Mouse (Mus musculus) midbrain, embryonic 12.5 days (tissue): ENCODE results near the gene S100a11. TPM values are rescaled to one million over a fixed set of nuclear protein-coding genes. Genes with fewer than 3 reads are reported as not detected.
A peak's percentile ranks its signal among the peaks of the same experiment; 100 is the strongest.

Source experiments
- ATAC-seq: fragments of 200-750 bp; cut with Nextera tagmentation; 2 replicates; pipeline ENCODE4 v1.8.0; 2017; ENCODE audit warnings: low read depth, moderate TSS enrichment, moderate library complexity; ENCODE audit not compliant: low FRiP score
- H3K27ac ChIP-seq: fragments of 300-500 bp; sonication (generic); replicated peaks from 2 replicates; pipeline ENCODE4 v1.5.1; 2016; ENCODE audit warnings: mild to moderate bottlenecking
- H3K27me3 ChIP-seq: fragments of 300-500 bp; sonication (generic); 2 replicates; pipeline ENCODE4 v1.6.1; 2016; ENCODE audit warnings: mild to moderate bottlenecking
- H3K36me3 ChIP-seq: fragments of 300-500 bp; sonication (generic); 2 replicates; pipeline ENCODE4 v1.6.1; 2016
- H3K4me1 ChIP-seq: fragments of 300-500 bp; sonication (generic); 2 replicates; pipeline ENCODE4 v1.6.1; 2016
- H3K4me2 ChIP-seq: fragments of 300-500 bp; sonication (generic); replicated peaks from 2 replicates; pipeline ENCODE4 v1.6.1; 2016; ENCODE audit warnings: mild to moderate bottlenecking, moderate library complexity
- H3K4me3 ChIP-seq: fragments of 300-500 bp; sonication (generic); 2 replicates; pipeline ENCODE4 v1.5.1; 2016; ENCODE audit warnings: mild to moderate bottlenecking
- H3K9ac ChIP-seq: fragments of 300-500 bp; sonication (generic); replicated peaks from 2 replicates; pipeline ENCODE4 v1.6.1; 2016; ENCODE audit warnings: mild to moderate bottlenecking, moderate library complexity
- H3K9me3 ChIP-seq: fragments of 300-500 bp; sonication (generic); 2 replicates; pipeline ENCODE4 v1.6.1; 2016; ENCODE audit warnings: mild to moderate bottlenecking
- WGBS: fragments of 180-500 bp; shearing (Covaris S2); methylation state at CpG from one replicate; pipeline ENCODE4 v1.1.7; 2016; 5-methylcytosine and 5-hydroxymethylcytosine counted together
- polyA plus RNA-seq: library from polyadenylated mRNA; unstranded; fragments of >200 nt; fragmentation: Nextera tagmentation; extraction: Ambion mirVana; gene quantifications from 2 replicates; pipeline ENCODE4 v1.2.1, GENCODE M21; 2016

The S100a11 gene
- polyA plus RNA-seq, 1 experiment from 2014 or later = 424 TPM

GRCm38 (mm10) chr3:93553311-93553710, 33.0 kb downstream of the S100a11 start:
- Histone ChIP-seq H3K27ac (no peak overlapping the region), H3K4me2 (no peak overlapping the region), H3K9ac (no peak overlapping the region), H3K27me3 (peaks cover 8% of the 10 kb centered on the region; the same call in 1 of the 2 replicates), H3K4me1 (no peaks in the 10 kb centered on the region), H3K36me3 (no peaks in the 10 kb centered on the region), H3K4me3 (no peak overlapping the region), H3K9me3 (no peaks in the 10 kb centered on the region)
- no peak for ATAC-seq
- 91% methylated on average over 2 of the region's 2 CpGs for WGBS

DNA sequence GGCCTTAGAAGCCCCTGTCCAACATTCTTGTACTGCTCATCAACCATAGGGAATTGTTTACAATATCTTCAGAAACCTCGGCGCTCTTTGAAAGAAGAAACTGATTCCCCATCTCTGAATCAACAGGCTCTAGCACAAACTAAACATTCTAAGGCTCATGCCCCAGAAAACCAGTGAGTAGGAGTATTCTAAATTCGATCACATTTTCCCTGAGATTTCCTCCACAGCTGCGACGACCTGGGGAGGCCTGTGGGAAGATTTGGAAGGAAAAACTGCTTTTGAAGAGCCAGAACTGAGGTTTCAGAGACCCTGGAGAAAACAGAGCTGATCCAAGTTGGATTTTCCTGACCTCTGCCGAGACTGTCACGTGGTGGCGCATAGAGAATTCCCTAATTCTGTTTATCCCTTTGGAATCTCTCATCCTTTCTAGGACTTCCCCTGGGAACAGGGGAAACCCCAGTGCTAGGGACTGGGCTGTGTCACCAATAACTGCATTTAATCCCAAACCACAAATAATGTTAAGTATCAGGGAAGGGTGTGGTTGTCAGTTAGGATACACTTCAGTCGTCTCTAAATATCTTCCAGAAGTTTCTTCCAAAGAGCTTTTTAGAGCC, 33.6 kb downstream of the S100a11 start:
- Histone ChIP-seq H3K4me1 (no peaks in the 10 kb centered on the region), H3K27ac (no peak overlapping the region), H3K4me3 (no peak overlapping the region), H3K9ac (no peak overlapping the region), H3K27me3 (peaks cover 8% of the 10 kb centered on the region; the same call in 1 of the 2 replicates), H3K4me2 (peak overlapping the region; percentile 93; the same call in 1 of the 2 replicates), H3K36me3 (no peaks in the 10 kb centered on the region), H3K9me3 (no peaks in the 10 kb centered on the region)
- WGBS = 56% methylated on average over 9 of the region's 9 CpGs
- no peak for ATAC-seq

- 27% methylated on average over 13 of the region's 13 CpGs for WGBS
- peak overlapping the region; percentile 93 for H3K4me2 ChIP-seq
- H3K27ac ChIP-seq = no peak overlapping the region
- ATAC-seq = peak; percentile 25
- no peaks in the 10 kb centered on the region for H3K36me3 ChIP-seq
- no peaks in the 10 kb centered on the region for H3K4me1 ChIP-seq
- H3K4me3 ChIP-seq = peak overlapping the region; percentile 56
- H3K9ac ChIP-seq = peak overlapping the region; percentile 69
- H3K27me3 ChIP-seq = peaks cover 8% of the 10 kb centered on the region; the same call in 1 of the 2 replicates
- H3K9me3 ChIP-seq = no peaks in the 10 kb centered on the region
Observed at GRCm38 (mm10) chr3:93554379-93554980, 34.2 kb downstream of the S100a11 start.

DNA sequence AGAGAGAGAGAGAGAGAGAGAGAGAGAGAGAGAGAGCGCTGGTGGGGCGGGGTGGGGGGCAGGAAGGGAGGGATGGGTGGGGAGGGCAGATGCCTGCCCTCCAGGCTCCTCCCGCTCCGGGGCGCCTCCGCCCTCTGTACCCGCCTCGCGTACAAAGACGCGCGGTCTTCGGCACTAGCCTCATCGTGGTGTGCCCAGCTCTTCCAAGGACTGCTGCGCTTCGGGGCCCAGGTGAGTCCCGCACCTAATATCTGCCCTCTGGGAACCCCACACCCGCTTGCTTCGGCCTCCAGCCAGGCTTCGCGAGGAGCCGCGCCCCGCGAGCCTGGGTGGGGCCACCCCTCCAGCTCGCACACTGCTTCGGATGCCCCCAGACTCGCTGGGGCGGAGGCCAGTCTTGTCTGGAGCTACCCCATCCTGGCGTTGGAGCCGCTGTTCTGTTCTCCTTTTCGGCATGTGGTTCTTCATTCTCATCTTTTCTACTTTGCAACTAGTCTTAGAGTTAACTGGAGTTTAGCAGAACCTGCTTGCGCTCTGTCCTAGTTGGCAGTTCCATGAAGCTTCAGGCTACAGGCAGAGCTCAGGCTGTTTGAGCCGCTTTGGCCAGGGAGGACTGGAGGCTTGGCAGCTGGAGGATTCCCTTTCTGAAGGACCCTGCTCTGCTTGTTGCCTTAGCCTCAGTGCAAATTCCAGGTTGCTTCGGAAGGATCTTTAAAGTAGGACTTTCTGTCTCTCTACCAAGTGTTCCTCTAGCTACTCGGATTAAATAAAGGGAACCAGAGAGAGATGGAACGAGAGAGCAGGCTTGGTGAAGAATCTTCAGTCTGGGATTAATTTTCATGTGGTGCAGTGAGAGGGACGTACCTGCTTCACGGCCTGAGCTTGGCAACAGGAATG, 34.9 kb downstream of the S100a11 start, which contains the start of gene S100a10:
Gene S100a10 (plus strand): TSS at position 100 of the 897 bp plus-strand sequence.
- 3% methylated on average over 34 of the region's 39 CpGs for WGBS
- ATAC-seq = peak; percentile 82
- Histone ChIP-seq H3K4me3 (peak within 1 kb of the TSS; percentile 56), H3K27ac (no peak within 1 kb of the TSS), H3K4me1 (no peaks in the 10 kb centered on the region), H3K27me3 (peaks cover 8% of the 10 kb centered on the region; the same call in 1 of the 2 replicates), H3K36me3 (no peaks in the 10 kb centered on the region), H3K4me2 (peak within 1 kb of the TSS; percentile 93), H3K9ac (peak within 1 kb of the TSS; percentile 69), H3K9me3 (no peaks in the 10 kb centered on the region)

DNA sequence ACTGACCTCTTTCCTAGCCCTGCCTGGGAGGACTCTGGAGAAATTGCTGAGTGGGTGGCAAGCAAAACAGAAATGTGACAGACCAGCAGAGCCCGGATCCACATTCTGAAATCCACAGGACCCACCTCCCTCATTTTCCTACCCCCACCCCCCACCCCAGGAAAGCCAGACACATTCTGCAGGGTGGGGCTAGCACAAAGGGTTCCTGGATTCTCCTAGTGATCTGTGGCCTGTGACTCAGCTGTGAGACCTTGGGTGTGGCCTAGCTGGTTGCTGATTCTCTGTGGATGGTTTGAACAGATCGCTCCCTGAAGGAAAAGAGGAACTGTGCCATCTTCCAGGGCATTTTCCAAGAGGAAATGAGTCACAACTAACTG, 35.6 kb downstream of the S100a11 start:
- Histone ChIP-seq H3K9ac (no peak overlapping the region), H3K27me3 (peaks cover 8% of the 10 kb centered on the region; the same call in 1 of the 2 replicates), H3K4me1 (no peaks in the 10 kb centered on the region), H3K4me2 (peak overlapping the region; percentile 93), H3K27ac (no peak overlapping the region), H3K9me3 (no peaks in the 10 kb centered on the region), H3K4me3 (peak overlapping the region; percentile 56), H3K36me3 (no peaks in the 10 kb centered on the region)
- WGBS = 44% methylated on average over 2 of the region's 2 CpGs
- no peak; the same call in 1 of the 2 replicates for ATAC-seq

DNA sequence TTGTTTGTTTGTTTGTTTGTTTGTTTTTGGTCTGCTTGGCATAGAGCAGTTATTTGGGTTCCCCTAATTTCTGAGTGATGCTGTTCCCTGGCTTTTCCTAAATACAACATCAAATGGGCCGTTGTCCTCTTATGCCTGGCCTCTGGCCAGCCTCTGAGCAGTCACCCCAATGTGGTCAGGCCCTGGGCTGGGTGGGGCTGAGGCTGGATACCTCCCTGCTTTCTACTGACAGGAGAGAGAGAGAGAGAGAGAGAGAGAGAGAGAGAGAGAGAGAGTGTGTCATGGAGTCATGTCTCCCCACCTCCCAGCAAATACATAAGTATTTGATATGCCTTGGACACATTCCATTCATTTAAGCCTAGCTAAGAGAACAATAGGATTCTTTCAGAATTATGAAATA, 36.3 kb downstream of the S100a11 start:
- no peak for ATAC-seq
- Histone ChIP-seq H3K4me2 (peak overlapping the region; percentile 93; the same call in 1 of the 2 replicates), H3K4me1 (no peaks in the 10 kb centered on the region), H3K4me3 (no peak overlapping the region), H3K9ac (no peak overlapping the region), H3K27me3 (peaks cover 8% of the 10 kb centered on the region; the same call in 1 of the 2 replicates), H3K9me3 (no peaks in the 10 kb centered on the region), H3K36me3 (no peaks in the 10 kb centered on the region), H3K27ac (no peak overlapping the region)
- WGBS = 75% methylated on average over 1 of the region's 1 CpGs

DNA sequence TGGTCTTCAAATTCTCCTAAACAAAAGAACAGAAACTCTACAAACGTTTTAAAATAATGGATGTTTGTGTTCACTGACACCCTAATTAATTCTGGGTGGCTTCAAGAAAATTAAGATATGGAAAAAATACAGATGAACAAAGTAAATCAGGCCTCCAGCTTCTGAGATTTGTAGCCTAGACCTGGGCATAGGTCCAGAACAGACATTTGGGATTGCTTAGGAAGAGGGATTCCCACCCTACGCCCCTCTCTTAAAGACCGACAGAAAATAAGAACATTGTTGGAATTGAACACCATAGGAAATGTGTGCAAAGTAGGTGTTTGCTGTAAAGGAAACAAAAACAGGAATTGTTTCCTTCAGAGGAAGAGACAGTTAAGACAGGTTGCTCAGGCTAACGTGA, 37.2 kb downstream of the S100a11 start:
- no peak overlapping the region for H3K4me3 ChIP-seq
- ATAC-seq = no peak
- H3K4me1 ChIP-seq = no peaks in the 10 kb centered on the region
- WGBS = 71% methylated on average over 4 of the region's 4 CpGs
- peaks cover 8% of the 10 kb centered on the region; the same call in 1 of the 2 replicates for H3K27me3 ChIP-seq
- no peak overlapping the region for H3K4me2 ChIP-seq
- no peak overlapping the region for H3K27ac ChIP-seq
- no peaks in the 10 kb centered on the region for H3K9me3 ChIP-seq
- no peaks in the 10 kb centered on the region for H3K36me3 ChIP-seq
- no peak overlapping the region for H3K9ac ChIP-seq

DNA sequence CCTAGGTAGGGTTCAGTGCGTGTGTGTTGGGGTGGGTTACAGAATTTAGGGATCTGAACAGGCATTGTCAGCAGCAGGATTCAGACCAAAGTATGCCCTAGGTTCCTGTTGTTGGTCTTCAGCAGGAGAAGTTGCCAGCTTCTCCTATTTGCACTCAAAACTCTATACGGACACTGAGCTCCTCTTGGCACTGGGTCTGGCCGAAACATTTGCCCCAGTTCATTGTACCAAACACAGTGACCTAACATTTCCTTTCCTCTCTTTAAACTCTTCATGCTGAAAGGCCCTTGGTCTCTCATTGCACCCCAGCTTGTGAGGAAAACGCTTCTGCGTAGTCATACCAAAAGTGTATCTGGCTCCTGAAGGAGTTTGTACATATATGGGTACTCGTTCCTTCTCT, 39.7 kb downstream of the S100a11 start:
- WGBS = 96% methylated on average over 6 of the region's 6 CpGs
- H3K4me2 ChIP-seq = no peak overlapping the region

DNA sequence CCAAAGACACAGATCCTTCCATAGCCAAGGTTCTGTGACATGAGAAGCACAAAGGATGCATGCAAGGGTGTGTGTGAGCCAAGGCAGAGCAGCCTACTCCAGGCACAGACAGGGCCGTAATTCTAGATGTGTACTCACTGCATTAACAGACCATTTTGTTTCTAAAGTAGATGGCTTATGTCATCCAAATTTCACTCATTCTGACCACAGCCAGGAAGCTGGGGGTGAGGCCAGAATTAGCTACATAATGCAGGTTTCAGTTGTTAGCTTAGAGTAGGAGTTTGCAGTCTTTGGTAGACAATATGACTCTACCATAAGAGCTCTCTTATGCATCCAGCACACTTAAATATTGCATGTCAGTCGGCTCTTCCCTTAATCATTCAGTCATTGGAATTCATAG, 42.1 kb downstream of the S100a11 start:
- no peak overlapping the region for H3K9ac ChIP-seq
- 88% methylated on average over 2 of the region's 2 CpGs for WGBS
- ATAC-seq = no peak
- no peak overlapping the region for H3K4me3 ChIP-seq
- H3K4me2 ChIP-seq = no peak overlapping the region
- no peak overlapping the region for H3K27ac ChIP-seq
- H3K4me1 ChIP-seq = no peaks in the 10 kb centered on the region
- H3K27me3 ChIP-seq = no peaks in the 10 kb centered on the region
- no peaks in the 10 kb centered on the region for H3K36me3 ChIP-seq
- H3K9me3 ChIP-seq = no peaks in the 10 kb centered on the region

More for the DNA sequence above, 39.7 kb downstream of the S100a11 start:
- Histone ChIP-seq H3K9me3 (no peaks in the 10 kb centered on the region), H3K9ac (no peak overlapping the region), H3K36me3 (no peaks in the 10 kb centered on the region), H3K4me3 (no peak overlapping the region), H3K27ac (no peak overlapping the region), H3K4me1 (no peaks in the 10 kb centered on the region), H3K27me3 (no peaks in the 10 kb centered on the region; the same call in 1 of the 2 replicates)
- ATAC-seq = no peak

DNA sequence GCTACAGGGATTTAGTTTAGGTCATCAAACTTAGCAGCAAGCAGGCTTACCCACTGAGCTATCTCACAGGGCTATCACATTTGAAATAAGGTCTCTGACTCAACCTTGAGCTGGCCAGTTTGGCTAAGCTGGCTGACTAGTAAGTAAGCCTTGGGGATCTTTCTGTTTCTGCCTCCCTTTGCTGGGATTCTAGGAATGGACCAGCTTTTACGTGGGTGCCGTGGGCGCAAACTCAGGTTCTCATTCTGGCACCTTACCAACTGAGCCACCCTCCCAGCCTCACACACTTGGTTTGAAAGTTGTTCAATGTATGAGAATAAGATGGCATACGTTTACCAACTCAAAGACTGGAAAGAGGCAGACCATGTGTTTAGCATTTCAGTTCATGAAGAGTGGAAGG, 42.9 kb downstream of the S100a11 start:
- Histone ChIP-seq H3K27me3 (no peaks in the 10 kb centered on the region), H3K4me3 (no peak overlapping the region), H3K36me3 (no peaks in the 10 kb centered on the region), H3K9me3 (no peaks in the 10 kb centered on the region), H3K4me1 (no peaks in the 10 kb centered on the region), H3K4me2 (no peak overlapping the region), H3K27ac (no peak overlapping the region), H3K9ac (no peak overlapping the region)
- 96% methylated on average over 4 of the region's 4 CpGs for WGBS
- ATAC-seq = no peak

- Histone ChIP-seq H3K27ac (no peak overlapping the region), H3K27me3 (no peaks in the 10 kb centered on the region), H3K4me2 (no peak overlapping the region), H3K9ac (no peak overlapping the region), H3K36me3 (no peaks in the 10 kb centered on the region), H3K9me3 (no peaks in the 10 kb centered on the region), H3K4me1 (no peaks in the 10 kb centered on the region), H3K4me3 (no peak overlapping the region)
- WGBS = 94% methylated on average over 3 of the region's 3 CpGs
- no peak for ATAC-seq
Observed at GRCm38 (mm10) chr3:93566892-93567291, 46.6 kb downstream of the S100a11 start.

- no peak overlapping the region for H3K4me2 ChIP-seq
- no peak for ATAC-seq
- no peaks in the 10 kb centered on the region for H3K9me3 ChIP-seq
- WGBS = 91% methylated on average over 6 of the region's 6 CpGs
- H3K27me3 ChIP-seq = no peaks in the 10 kb centered on the region
- no peak overlapping the region for H3K9ac ChIP-seq
- no peak overlapping the region for H3K4me3 ChIP-seq
- no peak overlapping the region for H3K27ac ChIP-seq
- H3K36me3 ChIP-seq = no peaks in the 10 kb centered on the region
- H3K4me1 ChIP-seq = no peaks in the 10 kb centered on the region
Observed at GRCm38 (mm10) chr3:93567721-93568120, 47.4 kb downstream of the S100a11 start.
